ENCODE assay signal across 10 mouse cellular contexts in genomic region chr9:114736442-114736841, GRCm38 (mm10). TPM values are rescaled to one million over a fixed set of nuclear protein-coding genes. Genes with fewer than 3 reads are reported as not detected.
DNase-seq lines count a peak whose midpoint lies in the region; ATAC-seq and TF ChIP-seq lines count a peak whose summit lies in the region.
"Had no signal": no experiment of that assay in that cellular context is flagged by ENCODE, and none has a peak within 500 bp of the region (broad histone marks: within the 10 kb centered on the region; RNA-seq: fewer than 3 reads in every experiment).

No protein-coding gene starts in this region.

- no peak overlapping the region for H3K4me2 ChIP-seq in kidney, embryonic 14.5 days (replicated peaks; ENCODE audit: low read depth, low read length)
- no peak overlapping the region for H3K4me2 ChIP-seq in midbrain, embryonic 14.5 days (ENCODE audit: low read length)
- H3K4me2 ChIP-seq: midbrain, embryonic 13.5 days had no signal

- H3K9me3 ChIP-seq in kidney, embryonic 14.5 days (ENCODE audit: control insufficient read depth, low read length) = no peaks in the 10 kb centered on the region
- H3K9me3 ChIP-seq in midbrain, embryonic 14.5 days (ENCODE audit: control insufficient read depth, low read length) = no peaks in the 10 kb centered on the region
- H3K9me3 ChIP-seq: midbrain, embryonic 13.5 days had no signal

- TF ChIP-seq CTCF in heart, adult 2 months (IDR thresholded peaks at IDR 0.05) = no peak

- H3K79me2 ChIP-seq in heart, adult 2 months (replicated peaks; ENCODE audit: control insufficient read depth, insufficient read depth, low read length) = peaks cover 5% of the 10 kb centered on the region

- WGBS in heart, adult 2 months = 13% methylated on average over 11 of the region's 11 CpGs
- WGBS in kidney, embryonic 14.5 days = 42% methylated on average over 11 of the region's 11 CpGs
- WGBS in midbrain, embryonic 14.5 days = 88% methylated on average over 11 of the region's 11 CpGs

- intact Hi-C loops in heart, adult 2 months (cut with DNase I) = no loop called here

- peak; percentile 42 to 77 for DNase-seq in adrenal gland, adult (ENCODE audit: inconsistent age in 2 of 2, low spot score in 1 of 2)
- no peak for DNase-seq in adrenal gland, postnatal 4 days (ENCODE audit: low spot score in 2 of 2)
- peak; percentile 54 to 65 for DNase-seq in heart, adult 2 months
- DNase-seq in lung, postnatal 10 days = peak; percentile 48
- no peak for DNase-seq in midbrain, embryonic 14.5 days
- DNase-seq in retina, postnatal 1 day = no peak
- DNase-seq in urinary bladder, postnatal 36 days (ENCODE audit: low spot score in 2 of 2) = no peak
- DNase-seq: right cerebral cortex, postnatal 25 days had no signal

- H3K27ac ChIP-seq in heart, adult 2 months = peak overlapping the region; percentile 66
- peak overlapping the region; percentile 9; the same call in 1 of the 2 replicates for H3K27ac ChIP-seq in kidney, embryonic 14.5 days (ENCODE audit: low read depth, low read length)
- no peak overlapping the region for H3K27ac ChIP-seq in midbrain, embryonic 14.5 days (replicated peaks; ENCODE audit: low read depth, low read length)
- H3K27ac ChIP-seq: midbrain, embryonic 13.5 days had no signal

- no peak overlapping the region for H3K4me3 ChIP-seq in heart, adult 2 months
- no peak overlapping the region for H3K4me3 ChIP-seq in kidney, embryonic 14.5 days (ENCODE audit: low read length)
- no peak overlapping the region for H3K4me3 ChIP-seq in midbrain, embryonic 14.5 days (replicated peaks; ENCODE audit: low read depth, low read length)
- H3K4me3 ChIP-seq: midbrain, embryonic 13.5 days had no signal

- H3K36me3 ChIP-seq in heart, adult 2 months (ENCODE audit: control insufficient read depth, insufficient read depth, low read length) = peaks cover 18% of the 10 kb centered on the region
- peaks cover 6% of the 10 kb centered on the region; the same call in 1 of the 2 replicates for H3K36me3 ChIP-seq in kidney, embryonic 14.5 days (ENCODE audit: control insufficient read depth, insufficient read depth, low read length)
- no peaks in the 10 kb centered on the region for H3K36me3 ChIP-seq in midbrain, embryonic 14.5 days (ENCODE audit: control insufficient read depth, insufficient read depth, low read length)

- H3K27me3 ChIP-seq in heart, adult 2 months (ENCODE audit: control insufficient read depth, insufficient read depth, low read length) = no peaks in the 10 kb centered on the region
- no peaks in the 10 kb centered on the region for H3K27me3 ChIP-seq in kidney, embryonic 14.5 days (ENCODE audit: control insufficient read depth, insufficient read depth, low read length)
- no peaks in the 10 kb centered on the region for H3K27me3 ChIP-seq in midbrain, embryonic 14.5 days (ENCODE audit: control insufficient read depth, insufficient read depth, low read length)
- H3K27me3 ChIP-seq: midbrain, embryonic 13.5 days had no signal

- ATAC-seq in kidney, embryonic 14.5 days (ENCODE audit: low FRiP score, low TSS enrichment) = peak; percentile 60; the same call in 1 of the 2 replicates
- no peak for ATAC-seq in midbrain, embryonic 14.5 days (ENCODE audit: low FRiP score, low TSS enrichment)
- ATAC-seq: midbrain, embryonic 13.5 days had no signal

- no peak for TF ChIP-seq POLR2A in heart, adult 2 months (IDR thresholded peaks at IDR 0.05; ENCODE audit: insufficient read depth, low read depth, low read length)

- H3K4me1 ChIP-seq in heart, adult 2 months (ENCODE audit: control insufficient read depth, insufficient read depth, low read length) = peaks cover 23% of the 10 kb centered on the region
- peaks cover 20% of the 10 kb centered on the region for H3K4me1 ChIP-seq in kidney, embryonic 14.5 days (ENCODE audit: control insufficient read depth, insufficient read depth, low read length)
- peaks cover 13% of the 10 kb centered on the region for H3K4me1 ChIP-seq in midbrain, embryonic 14.5 days (ENCODE audit: control insufficient read depth, insufficient read depth, low read length)

- H3K9ac ChIP-seq in heart, adult 2 months (ENCODE audit: low read depth, low read length) = peak overlapping the region; percentile 0; the same call in 1 of the 2 replicates
- H3K9ac ChIP-seq in kidney, embryonic 14.5 days (ENCODE audit: low read depth, low read length) = no peak overlapping the region
- no peak overlapping the region for H3K9ac ChIP-seq in midbrain, embryonic 14.5 days (replicated peaks; ENCODE audit: low read length)
- H3K9ac ChIP-seq: midbrain, embryonic 13.5 days had no signal

- TF ChIP-seq EP300 in heart, adult 2 months (IDR thresholded peaks at IDR 0.05; ENCODE audit: insufficient read depth, low read depth, low read length) = peak; percentile 48; the same call in 1 of the 2 replicates

RNA-seq across cellular contexts. Expression of gene Cmtm6, which starts 5.5 kb away (rescaled TPM):
- 10 to 100 TPM; 75.0 to 75.9 TPM for total RNA-seq in adrenal gland, postnatal 4 days (2021)
- total RNA-seq in heart, adult 2 months (2021) = 10 to 100 TPM; 21.0 to 25.8 TPM
- 17.9 and 38.0 TPM in 2 replicates for polyA plus RNA-seq in heart, adult 2 months (2012; rRNA removed)
- polyA plus RNA-seq in kidney, embryonic 14.5 days (2014; fragmentation: Nextera tagmentation; extraction: Ambion mirVana) = 25.0 and 53.0 TPM in 2 replicates
- polyA plus RNA-seq in midbrain, embryonic 14.5 days (2014; fragmentation: Nextera tagmentation; extraction: Ambion mirVana) = 13.8 and 19.2 TPM in 2 replicates

RNA-seq across cellular contexts. Expression of gene Cmtm7, which starts 45.2 kb away (rescaled TPM):
- total RNA-seq in adrenal gland, postnatal 4 days (2021) = 10 to 100 TPM; 59.6 to 62.7 TPM
- total RNA-seq in heart, adult 2 months (2021) = 10 to 100 TPM; 11.5 to 12.6 TPM
- 46.6 and 60.2 TPM in 2 replicates for polyA plus RNA-seq in heart, adult 2 months (2012; rRNA removed)
- polyA plus RNA-seq in kidney, embryonic 14.5 days (2014; fragmentation: Nextera tagmentation; extraction: Ambion mirVana) = 92.7 and 108 TPM in 2 replicates
- 4.9 and 14.4 TPM in 2 replicates for polyA plus RNA-seq in midbrain, embryonic 14.5 days (2014; fragmentation: Nextera tagmentation; extraction: Ambion mirVana)

RNA-seq across cellular contexts. Expression of gene Dync1li1, which starts 47.9 kb away (rescaled TPM):
- total RNA-seq in adrenal gland, postnatal 4 days (2021) = 10 to 100 TPM; 45.7 to 49.6 TPM
- total RNA-seq in heart, adult 2 months (2021) = 10 to 100 TPM; 64.3 to 68.2 TPM
- polyA plus RNA-seq in heart, adult 2 months (2012; rRNA removed) = 22.4 and 32.6 TPM in 2 replicates
- 37.7 and 55.9 TPM in 2 replicates for polyA plus RNA-seq in kidney, embryonic 14.5 days (2014; fragmentation: Nextera tagmentation; extraction: Ambion mirVana)
- polyA plus RNA-seq in midbrain, embryonic 14.5 days (2014; fragmentation: Nextera tagmentation; extraction: Ambion mirVana) = 106 and 107 TPM in 2 replicates

Comparison
In these comparisons a context has a peak if more than half of its experiments do, and no peak if none do; other contexts are left out.
1. DNase-seq: peak in adrenal gland, adult (2 of 2), heart, adult 2 months (2 of 2) and lung, postnatal 10 days (single experiment); none in adrenal gland, postnatal 4 days (0 of 2), midbrain, embryonic 14.5 days (single experiment), retina, postnatal 1 day (single experiment) and urinary bladder, postnatal 36 days (0 of 2).